Mouse (Mus musculus) 3T3-L1 (cell line): ENCODE data around the gene Crip1.

Experiments
- DNase-seq: peaks from one replicate; pipeline ENCODE4 v3.0.0-alpha.2; 2015; ENCODE audit warnings: low read depth, low spot score

The Crip1 gene

GRCm38 (mm10) chr12:113130732-113131131, 15.4 kb upstream of the Crip1 start:
- no peak for DNase-seq

GRCm38 (mm10) chr12:113131601-113132000, 14.5 kb upstream of the Crip1 start:
- no peak for DNase-seq

- DNase-seq, result peak; percentile 64
Measured at GRCm38 (mm10) chr12:113132567-113132966, 13.5 kb upstream of the Crip1 start.

GRCm38 (mm10) chr12:113133260-113133659, 12.9 kb upstream of the Crip1 start:
- no peak for DNase-seq

GRCm38 (mm10) chr12:113133861-113134403, 12.2 kb upstream of the Crip1 start:
- DNase-seq, result no peak

GRCm38 (mm10) chr12:113134502-113134901, 11.6 kb upstream of the Crip1 start:
- DNase-seq, result no peak

GRCm38 (mm10) chr12:113135401-113135800, 10.7 kb upstream of the Crip1 start:
- no peak for DNase-seq

- DNase-seq, result no peak
Measured at GRCm38 (mm10) chr12:113136492-113137020, 9.6 kb upstream of the Crip1 start.

- DNase-seq, result no peak
Measured at GRCm38 (mm10) chr12:113137260-113138213, 8.6 kb upstream of the Crip1 start.

GRCm38 (mm10) chr12:113138291-113138690, 7.8 kb upstream of the Crip1 start:
- no peak for DNase-seq

- no peak for DNase-seq
Measured at GRCm38 (mm10) chr12:113138901-113139864, 6.9 kb upstream of the Crip1 start.

- DNase-seq, result no peak
Measured at GRCm38 (mm10) chr12:113139908-113140615, 6.1 kb upstream of the Crip1 start, which contains the start of gene Crip2. Crip2 (plus strand) TSS chr12:113140236.

GRCm38 (mm10) chr12:113140616-113141411, 5.3 kb upstream of the Crip1 start:
- DNase-seq, result no peak

GRCm38 (mm10) chr12:113141531-113141973, 4.6 kb upstream of the Crip1 start:
- DNase-seq, result no peak

GRCm38 (mm10) chr12:113142021-113142975, 3.8 kb upstream of the Crip1 start:
- DNase-seq, result peak; percentile 61

GRCm38 (mm10) chr12:113143164-113143563, 3.0 kb upstream of the Crip1 start:
- DNase-seq, result no peak

GRCm38 (mm10) chr12:113144001-113144756, 1.9 kb upstream of the Crip1 start:
- DNase-seq, result peak; percentile 63

- DNase-seq, result no peak
Measured at GRCm38 (mm10) chr12:113144886-113145285, 1.2 kb upstream of the Crip1 start.
